Mouse (Mus musculus) brown adipose tissue, adult 24 weeks (tissue): ENCODE data around the gene Cyp46a1. TPM values are rescaled to one million over a fixed set of nuclear protein-coding genes. Genes with fewer than 3 reads are reported as not detected.

ENCODE experiments used
- H3K27ac ChIP-seq: fragments of 200-500 bp; replicated peaks from 2 replicates; pipeline ENCODE4 v1.5.1; 2012; ENCODE audit warnings: low read depth, mild to moderate bottlenecking, low read length
- H3K4me1 ChIP-seq: fragments of 200-500 bp; 2 replicates; pipeline ENCODE4 v1.6.1; 2012; ENCODE audit warnings: low read length, mixed read lengths; ENCODE audit not compliant: control insufficient read depth, insufficient read depth, insufficient read length
- H3K4me3 ChIP-seq: fragments of 200-500 bp; 2 replicates; pipeline ENCODE4 v1.5.1; 2012; ENCODE audit warnings: low read depth, mild to moderate bottlenecking, low read length, moderate library complexity; ENCODE audit not compliant: insufficient read depth
- polyA plus RNA-seq: library from polyadenylated mRNA; stranded (reverse); fragments of >200 nt; gene quantifications from 2 replicates; pipeline ENCODE4 v1.2.4, GENCODE M21; 2012; ENCODE audit not compliant: missing spikeins, insufficient read depth, insufficient read length

Cyp46a1 gene
- polyA plus RNA-seq, 1 experiment = not detected

GRCm38 (mm10) chr12:108320096-108320495 is 14.1 kb upstream of the Cyp46a1 start:
- Histone ChIP-seq H3K4me1 (no peaks in the 10 kb centered on the region), H3K27ac (no peak overlapping the region), H3K4me3 (no peak overlapping the region)

DNA sequence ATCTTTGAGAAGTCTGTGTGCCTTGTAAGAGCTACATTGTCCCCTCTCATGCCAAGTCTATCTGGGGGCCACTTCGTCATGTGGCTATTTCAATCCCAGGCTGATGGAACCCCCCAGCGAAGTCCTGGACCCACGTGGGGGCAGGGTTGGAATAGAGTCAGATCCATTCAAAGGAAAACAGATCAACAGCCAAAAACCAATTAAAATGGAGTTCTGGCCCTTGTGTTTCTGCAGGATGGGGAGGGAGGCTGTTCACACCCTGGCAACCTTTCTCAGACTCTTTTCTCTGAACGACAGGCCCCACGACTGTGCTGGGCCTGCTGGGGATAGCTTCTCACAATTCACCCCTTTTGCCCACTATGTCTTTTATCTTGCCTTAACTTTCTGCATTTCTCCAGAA is 7.8 kb upstream of the Cyp46a1 start:
- Histone ChIP-seq H3K4me1 (peaks cover 3% of the 10 kb centered on the region; the same call in 1 of the 2 replicates), H3K4me3 (no peak overlapping the region), H3K27ac (no peak overlapping the region)

GRCm38 (mm10) chr12:108327889-108328491 is 6.2 kb upstream of the Cyp46a1 start:
- peaks cover 3% of the 10 kb centered on the region; the same call in 1 of the 2 replicates for H3K4me1 ChIP-seq
- peak overlapping the region; percentile 41 for H3K4me3 ChIP-seq
- no peak overlapping the region for H3K27ac ChIP-seq

DNA sequence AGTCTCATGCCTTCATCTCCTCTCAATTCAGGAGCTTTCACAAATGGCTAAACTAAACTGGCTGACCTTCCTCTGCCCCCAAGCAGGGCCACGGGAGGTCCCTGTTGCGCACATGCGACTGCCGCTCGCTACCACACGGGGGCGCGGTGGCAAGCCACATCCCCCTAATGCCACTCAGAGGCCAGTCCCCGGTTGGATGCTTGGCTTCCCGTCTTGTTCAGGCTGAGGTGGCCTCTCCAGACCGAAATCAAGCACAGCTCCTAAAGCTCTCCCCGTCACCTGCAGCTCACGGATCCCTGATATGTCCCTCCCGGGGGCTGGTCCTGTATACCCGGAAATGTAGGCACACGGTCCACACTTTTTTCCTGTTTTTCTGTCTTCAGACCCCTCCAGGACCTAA is 1.1 kb upstream of the Cyp46a1 start:
- Histone ChIP-seq H3K27ac (no peak overlapping the region), H3K4me1 (no peaks in the 10 kb centered on the region; the same call in 1 of the 2 replicates), H3K4me3 (peak overlapping the region; percentile 48)

DNA sequence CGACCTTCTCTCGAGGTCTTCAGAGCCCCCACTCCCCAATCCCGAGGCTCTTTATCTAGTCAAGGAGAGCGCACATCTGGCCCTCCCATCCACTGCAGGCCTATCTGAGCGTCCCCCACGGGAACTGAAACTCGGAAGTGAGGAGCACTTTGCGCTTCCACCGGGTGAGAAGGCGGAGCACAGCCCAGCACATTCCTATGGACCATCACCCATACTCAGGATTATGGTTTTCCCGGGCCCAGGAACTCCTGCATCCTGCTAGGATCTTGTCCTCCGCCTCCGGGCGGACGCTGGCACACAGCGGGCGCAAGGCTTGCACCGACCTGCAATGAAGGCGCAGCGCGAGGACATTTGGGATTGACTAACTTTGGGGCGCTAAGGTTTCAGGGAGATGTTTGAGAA is 699 bp upstream of the Cyp46a1 start:
- Histone ChIP-seq H3K4me1 (no peaks in the 10 kb centered on the region), H3K27ac (no peak overlapping the region), H3K4me3 (peak overlapping the region; percentile 48)

- Histone ChIP-seq H3K4me1 (no peaks in the 10 kb centered on the region), H3K4me3 (peak overlapping the region; percentile 52), H3K27ac (no peak overlapping the region)
Measured at GRCm38 (mm10) chr12:108334529-108334928, 348 bp downstream of the Cyp46a1 start.

DNA sequence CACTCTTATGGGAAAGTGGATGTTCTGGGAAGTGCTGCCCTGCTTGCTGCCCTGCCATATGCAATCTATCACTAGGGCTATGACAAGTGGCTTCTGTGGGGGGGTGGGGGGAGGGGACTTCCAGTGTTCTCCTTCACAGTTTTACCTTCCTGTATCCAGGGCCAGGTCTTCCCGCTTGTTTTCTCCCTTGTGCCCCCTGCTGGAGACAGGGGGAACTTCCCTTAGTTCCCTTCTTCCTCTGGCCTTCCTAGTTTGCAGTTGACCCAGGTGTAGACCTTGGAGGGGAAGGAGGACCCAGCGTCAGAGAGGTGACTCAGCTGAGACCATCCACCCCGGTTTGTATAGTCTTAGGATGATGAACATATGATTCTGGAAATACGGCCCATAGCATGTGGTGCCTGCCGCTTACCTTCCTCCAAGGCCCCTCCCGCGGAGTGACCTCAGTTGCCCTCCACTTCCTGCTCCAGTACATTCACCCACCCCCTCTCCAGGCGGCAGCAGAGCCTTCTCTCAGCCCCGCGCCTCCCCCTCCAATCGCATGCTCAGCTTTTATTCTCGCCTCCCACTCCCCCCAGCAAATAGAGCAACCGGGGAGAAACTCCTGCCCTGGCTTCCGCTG is 4.5 kb downstream of the Cyp46a1 start:
- Histone ChIP-seq H3K4me3 (no peak overlapping the region), H3K4me1 (no peaks in the 10 kb centered on the region), H3K27ac (no peak overlapping the region)

DNA sequence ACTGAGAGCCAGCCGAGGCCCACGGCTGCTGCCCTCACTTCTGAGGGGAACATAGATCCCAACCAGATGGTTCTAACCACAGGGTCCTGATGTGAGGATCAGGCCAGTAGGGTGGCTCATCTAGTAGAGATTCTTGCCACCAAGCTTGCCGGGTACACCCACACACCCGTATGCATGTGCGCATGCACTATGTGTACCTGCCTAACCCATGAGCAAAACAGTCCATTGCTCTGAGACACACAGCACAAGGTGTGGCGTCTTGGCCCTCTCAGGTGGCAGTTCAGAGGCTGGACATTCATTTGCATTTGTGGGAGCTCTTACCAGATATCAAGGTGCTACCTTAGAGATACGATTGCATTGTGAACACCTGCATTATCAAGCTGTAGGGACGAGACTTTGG is 14.0 kb downstream of the Cyp46a1 start:
- no peak overlapping the region for H3K27ac ChIP-seq
- no peaks in the 10 kb centered on the region for H3K4me1 ChIP-seq
- H3K4me3 ChIP-seq = no peak overlapping the region

DNA sequence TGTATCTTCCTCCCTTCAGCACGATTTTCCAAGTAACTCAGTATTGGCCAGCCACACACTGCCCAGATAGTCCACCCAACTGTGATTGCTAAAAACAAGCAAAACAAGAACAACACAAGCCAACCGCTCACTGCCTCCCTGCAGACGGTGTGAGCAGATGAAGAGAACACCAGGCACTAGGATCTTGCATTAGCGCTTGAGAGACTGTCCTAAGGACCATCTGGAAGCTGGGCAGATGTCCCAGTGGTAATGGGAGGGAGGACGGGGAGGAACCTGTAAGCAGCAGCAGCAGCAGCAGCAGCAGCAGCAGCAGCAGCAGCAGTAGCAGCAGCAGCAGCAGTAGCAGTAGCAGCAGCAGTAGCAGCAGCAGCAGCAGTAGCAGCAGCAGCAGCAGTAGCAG is 14.8 kb downstream of the Cyp46a1 start:
- Histone ChIP-seq H3K4me3 (no peak overlapping the region), H3K4me1 (no peaks in the 10 kb centered on the region), H3K27ac (no peak overlapping the region)

DNA sequence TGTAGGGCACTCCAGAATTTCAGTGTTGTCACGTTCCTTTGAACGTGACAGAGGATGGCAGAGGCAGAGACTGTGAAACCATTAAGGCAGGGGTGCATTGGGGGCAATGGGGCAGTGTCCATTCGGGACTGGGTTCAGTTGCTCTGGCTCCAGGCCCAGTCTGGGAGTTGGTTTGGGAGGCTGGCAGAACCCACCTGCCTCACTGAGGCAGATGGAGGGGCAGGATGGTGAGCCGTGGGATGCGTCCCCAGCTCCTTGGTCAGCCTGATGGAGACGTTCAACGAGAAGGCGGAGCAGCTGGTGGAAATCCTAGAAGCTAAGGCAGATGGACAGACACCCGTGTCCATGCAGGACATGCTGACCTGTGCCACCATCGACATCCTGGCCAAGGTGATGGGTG is 16.8 kb downstream of the Cyp46a1 start:
- Histone ChIP-seq H3K27ac (no peak overlapping the region), H3K4me3 (no peak overlapping the region), H3K4me1 (no peaks in the 10 kb centered on the region)

DNA sequence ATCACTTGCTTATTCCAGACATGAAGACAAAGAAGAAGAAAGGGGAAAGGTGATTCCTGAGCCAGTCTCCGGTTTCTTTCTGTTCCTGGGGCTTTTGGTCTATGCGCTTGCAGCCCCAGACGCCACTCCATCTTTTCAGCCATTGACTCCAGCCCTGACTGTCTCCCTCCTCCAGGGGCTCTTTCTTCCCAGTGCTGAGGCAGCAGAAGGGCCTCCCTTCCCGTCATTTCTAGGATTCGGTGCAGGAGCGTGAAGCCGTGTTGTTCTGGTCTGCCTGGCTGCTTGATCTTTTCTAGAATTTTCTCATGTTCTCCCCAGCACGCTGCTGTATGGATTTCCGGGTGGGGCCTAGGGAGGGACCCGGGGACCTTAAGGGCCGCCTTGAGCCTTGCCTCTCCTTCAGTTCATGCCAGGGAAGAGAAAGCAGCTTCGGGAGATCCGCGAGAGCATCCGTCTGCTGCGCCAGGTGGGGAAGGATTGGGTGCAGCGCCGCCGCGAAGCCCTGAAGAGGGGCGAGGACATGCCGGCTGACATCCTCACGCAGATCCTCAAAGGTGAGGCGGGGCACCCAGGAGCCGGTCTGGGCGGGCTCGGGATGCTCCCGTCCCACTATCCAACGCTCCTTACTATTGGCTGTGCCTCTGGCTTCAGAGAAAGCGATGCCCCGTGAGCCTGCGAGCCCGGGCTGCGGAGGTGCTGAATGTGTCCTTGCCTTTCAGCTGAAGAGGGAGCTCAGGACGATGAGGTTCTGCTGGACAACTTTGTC is 18.4 kb downstream of the Cyp46a1 start:
- H3K27ac ChIP-seq = no peak overlapping the region
- H3K4me3 ChIP-seq = no peak overlapping the region

GRCm38 (mm10) chr12:108354284-108354683 is 20.1 kb downstream of the Cyp46a1 start:
- Histone ChIP-seq H3K4me1 (no peaks in the 10 kb centered on the region), H3K4me3 (no peak overlapping the region), H3K27ac (no peak overlapping the region)

More for the DNA sequence above, 18.4 kb downstream of the Cyp46a1 start:
- H3K4me1 ChIP-seq = no peaks in the 10 kb centered on the region

GRCm38 (mm10) chr12:108355271-108355670 is 21.1 kb downstream of the Cyp46a1 start:
- no peaks in the 10 kb centered on the region for H3K4me1 ChIP-seq
- no peak overlapping the region for H3K4me3 ChIP-seq
- H3K27ac ChIP-seq = no peak overlapping the region

GRCm38 (mm10) chr12:108355986-108356385 is 21.8 kb downstream of the Cyp46a1 start:
- no peak overlapping the region for H3K27ac ChIP-seq
- H3K4me3 ChIP-seq = no peak overlapping the region
- H3K4me1 ChIP-seq = no peaks in the 10 kb centered on the region

- Histone ChIP-seq H3K27ac (no peak overlapping the region), H3K4me3 (no peak overlapping the region), H3K4me1 (peaks cover 20% of the 10 kb centered on the region)
Measured at GRCm38 (mm10) chr12:108363796-108364195, 29.6 kb downstream of the Cyp46a1 start.
